Mouse (Mus musculus): ENCODE data around the gene Aqp6. TPM values are rescaled to one million over a fixed set of nuclear protein-coding genes. Genes with fewer than 3 reads are reported as not detected.

Aqp6 gene
- polyA plus RNA-seq, 1 experiment from 2014 or later, result not detected

DNA sequence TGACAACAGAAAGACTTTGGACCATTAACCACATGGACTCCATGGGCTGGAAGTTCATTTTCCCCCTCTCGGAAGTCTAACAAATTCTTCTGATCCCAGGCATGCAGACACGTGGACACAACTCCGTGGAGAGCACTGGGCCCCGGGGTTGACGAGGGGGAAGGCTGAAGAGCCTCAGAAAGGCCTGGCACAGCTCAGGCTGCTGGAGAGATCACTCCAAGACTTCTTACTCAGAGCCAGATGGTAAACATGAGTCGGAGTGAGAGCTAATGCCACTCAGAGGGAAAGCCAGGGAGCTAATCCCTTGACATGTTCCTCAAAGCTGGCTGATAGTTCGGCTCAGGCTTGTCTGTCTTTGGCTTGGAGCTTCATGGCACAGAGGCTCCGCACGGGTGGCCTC lies 14.0 kb downstream of the Aqp6 start:
- Histone ChIP-seq H3K4me1 (ENCODE audit: control insufficient read depth, insufficient read depth, low read length) (peaks cover 20% of the 10 kb centered on the region), H3K4me3 (ENCODE audit: low read depth, low read length) (no peak overlapping the region), H3K27me3 (ENCODE audit: control insufficient read depth, insufficient read depth, low read length) (peaks cover 7% of the 10 kb centered on the region; the same call in 1 of the 2 replicates), H3K4me2 (no peak overlapping the region), H3K9me3 (replicated peaks; ENCODE audit: control insufficient read depth, low read length) (no peaks in the 10 kb centered on the region), H3K27ac (ENCODE audit: low read depth, low read length) (no peak overlapping the region), H3K36me3 (ENCODE audit: control insufficient read depth, insufficient read depth, low read length) (peaks cover 4% of the 10 kb centered on the region; the same call in 1 of the 2 replicates), H3K9ac (ENCODE audit: low read depth, low read length) (no peak overlapping the region)
- 40% methylated on average over 9 of the region's 9 CpGs for WGBS (ENCODE audit: insufficient replicate concordance)
- no peak for ATAC-seq (replicated peaks; ENCODE audit: insufficient number of reproducible peaks, low FRiP score, low TSS enrichment)

DNA sequence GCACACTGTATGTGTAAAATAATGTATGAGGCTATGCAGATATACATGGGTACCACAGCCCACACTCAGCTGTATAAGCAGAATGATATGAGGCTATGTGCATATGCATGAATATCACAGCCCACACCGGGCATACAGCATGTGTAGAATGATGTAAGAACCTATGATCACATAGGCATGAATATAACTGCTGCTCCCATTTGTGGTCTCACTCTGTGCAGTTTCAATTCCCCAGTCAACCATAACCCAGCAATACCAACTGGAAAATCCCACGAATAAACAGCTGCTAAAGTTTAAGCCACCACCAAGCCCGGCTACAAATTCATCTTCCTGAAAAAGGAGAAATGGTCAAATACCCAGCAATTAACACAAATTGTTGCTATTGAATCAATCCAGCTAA lies 17.4 kb downstream of the Aqp6 start:
- Histone ChIP-seq H3K4me3 (ENCODE audit: low read depth, low read length) (no peak overlapping the region), H3K27ac (ENCODE audit: low read depth, low read length) (no peak overlapping the region), H3K4me2 (no peak overlapping the region), H3K9ac (ENCODE audit: low read depth, low read length) (no peak overlapping the region), H3K9me3 (replicated peaks; ENCODE audit: control insufficient read depth, low read length) (no peaks in the 10 kb centered on the region), H3K27me3 (ENCODE audit: control insufficient read depth, insufficient read depth, low read length) (peaks cover 4% of the 10 kb centered on the region; the same call in 1 of the 2 replicates), H3K4me1 (ENCODE audit: control insufficient read depth, insufficient read depth, low read length) (peaks cover 16% of the 10 kb centered on the region), H3K36me3 (ENCODE audit: control insufficient read depth, insufficient read depth, low read length) (peaks cover 8% of the 10 kb centered on the region)
- ATAC-seq (replicated peaks; ENCODE audit: insufficient number of reproducible peaks, low FRiP score, low TSS enrichment), result no peak
- WGBS (ENCODE audit: insufficient replicate concordance), result 93% methylated on average over 3 of the region's 3 CpGs

DNA sequence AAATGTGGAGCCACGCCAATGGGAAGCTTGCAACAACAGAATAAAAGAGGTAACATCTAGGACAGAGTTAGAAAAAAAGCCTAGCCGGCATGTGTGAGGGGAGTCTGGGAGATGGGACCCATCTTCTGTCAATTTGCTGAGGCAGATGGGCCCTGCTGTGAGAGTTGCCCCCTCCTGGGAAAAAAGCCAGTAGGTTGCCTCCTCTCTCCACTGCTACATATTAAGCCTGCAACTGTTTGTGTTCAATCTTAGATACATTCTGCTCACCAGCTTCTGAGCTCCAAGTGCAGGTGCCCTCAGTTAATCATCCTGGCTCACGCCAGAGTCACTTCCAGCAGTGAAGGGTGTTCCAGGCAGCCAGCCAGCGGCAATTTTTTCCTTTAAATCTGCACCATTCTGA lies 18.6 kb downstream of the Aqp6 start:
- 90% methylated on average over 4 of the region's 4 CpGs for WGBS (ENCODE audit: insufficient replicate concordance)
- no peak overlapping the region for H3K9ac ChIP-seq (ENCODE audit: low read depth, low read length)
- H3K4me1 ChIP-seq (ENCODE audit: control insufficient read depth, insufficient read depth, low read length), result peaks cover 9% of the 10 kb centered on the region
- H3K36me3 ChIP-seq (ENCODE audit: control insufficient read depth, insufficient read depth, low read length), result peaks cover 11% of the 10 kb centered on the region
- no peaks in the 10 kb centered on the region for H3K9me3 ChIP-seq (replicated peaks; ENCODE audit: control insufficient read depth, low read length)
- no peak overlapping the region for H3K4me2 ChIP-seq
- H3K27ac ChIP-seq (ENCODE audit: low read depth, low read length), result no peak overlapping the region
- ATAC-seq (replicated peaks; ENCODE audit: insufficient number of reproducible peaks, low FRiP score, low TSS enrichment), result no peak
- H3K27me3 ChIP-seq (ENCODE audit: control insufficient read depth, insufficient read depth, low read length), result no peaks in the 10 kb centered on the region; the same call in 1 of the 2 replicates
- no peak overlapping the region for H3K4me3 ChIP-seq (ENCODE audit: low read depth, low read length)

DNA sequence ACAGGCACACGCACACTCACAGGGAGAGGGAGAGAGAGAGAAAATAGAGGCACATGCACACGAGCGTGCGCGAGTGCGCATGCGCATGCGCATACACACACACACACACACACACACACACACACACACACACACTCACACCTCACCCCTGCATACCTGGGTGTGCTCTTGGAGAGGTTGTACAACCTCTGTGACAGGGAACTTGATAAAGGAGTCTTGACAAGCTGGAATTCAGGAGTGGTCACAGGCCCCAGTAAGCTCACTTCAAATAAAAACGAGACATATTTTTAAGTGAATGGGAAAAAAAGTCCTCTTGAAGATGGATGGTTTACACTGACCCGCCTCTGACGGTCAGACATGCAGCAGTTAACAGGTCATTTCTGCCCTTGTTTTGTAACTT lies 20.9 kb downstream of the Aqp6 start:
- Histone ChIP-seq H3K4me2 (no peak overlapping the region), H3K9me3 (replicated peaks; ENCODE audit: control insufficient read depth, low read length) (no peaks in the 10 kb centered on the region), H3K4me1 (ENCODE audit: control insufficient read depth, insufficient read depth, low read length) (no peaks in the 10 kb centered on the region), H3K27ac (ENCODE audit: low read depth, low read length) (no peak overlapping the region), H3K4me3 (ENCODE audit: low read depth, low read length) (no peak overlapping the region), H3K27me3 (ENCODE audit: control insufficient read depth, insufficient read depth, low read length) (no peaks in the 10 kb centered on the region), H3K36me3 (ENCODE audit: control insufficient read depth, insufficient read depth, low read length) (peaks cover 26% of the 10 kb centered on the region), H3K9ac (ENCODE audit: low read depth, low read length) (no peak overlapping the region)
- WGBS (ENCODE audit: insufficient replicate concordance), result 95% methylated on average over 11 of the region's 11 CpGs
- no peak for ATAC-seq (replicated peaks; ENCODE audit: insufficient number of reproducible peaks, low FRiP score, low TSS enrichment)

DNA sequence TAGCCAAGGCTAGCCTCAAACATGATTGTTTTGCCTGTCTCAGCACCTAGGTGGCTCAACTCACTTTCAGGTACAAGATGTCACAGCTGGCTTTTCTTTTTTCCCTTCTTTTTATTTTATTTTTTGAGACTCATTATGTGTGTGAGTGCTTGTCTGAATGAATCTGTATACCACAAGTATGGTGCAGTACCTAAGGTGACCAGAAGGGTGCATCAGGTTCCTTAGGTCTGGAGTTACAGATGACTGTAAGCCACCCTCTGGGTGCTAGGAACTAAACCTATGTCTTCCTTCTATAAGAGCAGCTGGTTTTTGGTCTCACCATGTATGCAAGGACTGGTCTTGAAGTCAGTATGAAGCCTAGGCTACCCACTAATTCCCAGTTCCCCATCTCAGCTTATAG lies 30.4 kb downstream of the Aqp6 start:
- Histone ChIP-seq H3K9me3 (replicated peaks; ENCODE audit: control insufficient read depth, low read length) (no peaks in the 10 kb centered on the region), H3K4me1 (ENCODE audit: control insufficient read depth, insufficient read depth, low read length) (no peaks in the 10 kb centered on the region), H3K4me2 (no peak overlapping the region), H3K36me3 (ENCODE audit: control insufficient read depth, insufficient read depth, low read length) (peaks cover 59% of the 10 kb centered on the region), H3K9ac (ENCODE audit: low read depth, low read length) (no peak overlapping the region), H3K27me3 (ENCODE audit: control insufficient read depth, insufficient read depth, low read length) (no peaks in the 10 kb centered on the region), H3K4me3 (ENCODE audit: low read depth, low read length) (no peak overlapping the region), H3K27ac (ENCODE audit: low read depth, low read length) (no peak overlapping the region)
- no peak for ATAC-seq (replicated peaks; ENCODE audit: insufficient number of reproducible peaks, low FRiP score, low TSS enrichment)

DNA sequence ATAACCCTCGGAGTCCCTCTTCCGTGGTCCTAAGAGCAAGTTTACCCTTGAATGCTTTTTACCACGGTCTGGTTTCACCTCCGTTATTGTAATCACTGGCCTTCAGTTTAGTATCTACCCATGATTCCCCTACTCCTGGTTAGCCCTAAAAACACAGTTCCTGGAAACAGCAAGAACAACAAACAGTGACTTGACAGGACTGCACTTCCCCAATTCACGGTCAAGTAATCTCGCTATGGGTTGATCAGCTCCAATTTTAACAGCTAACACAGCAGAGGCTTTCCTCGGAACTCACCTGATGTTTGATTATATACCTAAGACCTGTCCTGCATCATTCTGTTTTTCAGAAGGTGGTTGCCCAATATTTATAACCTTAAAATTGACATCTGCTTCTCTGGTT lies 33.5 kb downstream of the Aqp6 start:
- ATAC-seq (replicated peaks; ENCODE audit: insufficient number of reproducible peaks, low FRiP score, low TSS enrichment), result no peak
- 87% methylated on average over 7 of the region's 7 CpGs for WGBS (ENCODE audit: insufficient replicate concordance)
- Histone ChIP-seq H3K4me3 (ENCODE audit: low read depth, low read length) (no peak overlapping the region), H3K9me3 (replicated peaks; ENCODE audit: control insufficient read depth, low read length) (no peaks in the 10 kb centered on the region), H3K4me2 (no peak overlapping the region), H3K4me1 (ENCODE audit: control insufficient read depth, insufficient read depth, low read length) (no peaks in the 10 kb centered on the region), H3K36me3 (ENCODE audit: control insufficient read depth, insufficient read depth, low read length) (peaks cover 57% of the 10 kb centered on the region), H3K27ac (ENCODE audit: low read depth, low read length) (no peak overlapping the region), H3K9ac (ENCODE audit: low read depth, low read length) (no peak overlapping the region), H3K27me3 (ENCODE audit: control insufficient read depth, insufficient read depth, low read length) (no peaks in the 10 kb centered on the region)

DNA sequence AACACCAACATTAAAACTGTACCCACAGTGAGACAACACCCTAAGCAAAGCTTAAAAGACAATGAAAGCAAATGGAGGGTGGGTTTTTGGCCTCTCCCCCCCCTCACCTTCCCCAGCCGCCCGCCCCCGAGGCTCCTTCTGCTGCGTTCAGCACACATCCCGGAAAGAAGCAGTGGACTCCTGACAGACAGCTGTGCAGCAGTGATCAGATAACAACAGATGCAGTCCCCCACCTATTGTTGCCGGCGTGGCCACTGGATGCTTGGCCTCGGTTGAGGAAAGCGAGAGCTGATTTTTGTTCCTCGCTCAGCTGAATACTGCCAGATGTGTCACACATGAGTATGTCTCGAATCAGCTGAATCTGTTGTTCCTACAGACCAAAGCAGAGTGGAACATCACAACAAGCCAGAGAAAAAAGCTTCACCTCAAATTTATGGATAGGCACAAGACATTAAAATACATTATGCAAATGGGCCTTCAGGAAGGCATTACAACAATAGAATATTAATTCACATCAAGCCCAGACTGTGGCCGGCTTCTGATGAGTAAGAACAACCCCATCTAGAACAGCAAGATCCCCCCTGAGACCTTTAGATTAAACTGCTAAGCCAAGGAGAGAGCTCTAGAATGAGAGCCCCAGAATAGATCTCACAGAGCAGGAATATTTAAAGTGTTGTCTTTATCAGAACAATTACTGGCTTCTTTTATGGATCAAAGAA lies 36.4 kb downstream of the Aqp6 start:
- H3K9me3 ChIP-seq (replicated peaks; ENCODE audit: control insufficient read depth, low read length), result no peaks in the 10 kb centered on the region
- H3K36me3 ChIP-seq (ENCODE audit: control insufficient read depth, insufficient read depth, low read length), result peaks cover 38% of the 10 kb centered on the region
- ATAC-seq (replicated peaks; ENCODE audit: insufficient number of reproducible peaks, low FRiP score, low TSS enrichment), result no peak
- H3K4me3 ChIP-seq (ENCODE audit: low read depth, low read length), result no peak overlapping the region
- 89% methylated on average over 12 of the region's 12 CpGs for WGBS (ENCODE audit: insufficient replicate concordance)
- H3K4me1 ChIP-seq (ENCODE audit: control insufficient read depth, insufficient read depth, low read length), result no peaks in the 10 kb centered on the region
- no peaks in the 10 kb centered on the region for H3K27me3 ChIP-seq (ENCODE audit: control insufficient read depth, insufficient read depth, low read length)
- no peak overlapping the region for H3K9ac ChIP-seq (ENCODE audit: low read depth, low read length)
- H3K4me2 ChIP-seq, result no peak overlapping the region
- no peak overlapping the region for H3K27ac ChIP-seq (ENCODE audit: low read depth, low read length)

DNA sequence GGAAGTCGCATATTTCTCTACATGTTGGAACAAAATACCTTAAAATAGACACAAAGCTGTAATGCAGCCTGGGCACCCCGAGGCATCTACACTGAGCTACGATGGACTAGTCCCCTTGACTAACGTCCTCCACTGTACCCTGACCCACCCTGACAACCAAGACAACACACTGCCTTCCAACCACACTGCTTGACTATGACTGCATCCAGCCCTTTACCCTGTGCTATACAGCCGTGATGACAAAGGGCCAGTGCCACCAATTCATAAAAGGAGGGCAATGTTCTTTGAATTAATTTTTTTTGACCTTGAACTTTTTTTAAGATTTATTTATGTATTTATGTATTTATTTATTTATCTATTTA lies 36.9 kb downstream of the Aqp6 start:
- Histone ChIP-seq H3K27me3 (ENCODE audit: control insufficient read depth, insufficient read depth, low read length) (no peaks in the 10 kb centered on the region), H3K4me3 (ENCODE audit: low read depth, low read length) (no peak overlapping the region), H3K9me3 (replicated peaks; ENCODE audit: control insufficient read depth, low read length) (no peaks in the 10 kb centered on the region), H3K4me1 (ENCODE audit: control insufficient read depth, insufficient read depth, low read length) (no peaks in the 10 kb centered on the region), H3K27ac (ENCODE audit: low read depth, low read length) (no peak overlapping the region), H3K36me3 (ENCODE audit: control insufficient read depth, insufficient read depth, low read length) (peaks cover 36% of the 10 kb centered on the region), H3K9ac (ENCODE audit: low read depth, low read length) (no peak overlapping the region), H3K4me2 (no peak overlapping the region)
- WGBS (ENCODE audit: insufficient replicate concordance), result 86% methylated on average over 5 of the region's 5 CpGs
- no peak for ATAC-seq (replicated peaks; ENCODE audit: insufficient number of reproducible peaks, low FRiP score, low TSS enrichment)

DNA sequence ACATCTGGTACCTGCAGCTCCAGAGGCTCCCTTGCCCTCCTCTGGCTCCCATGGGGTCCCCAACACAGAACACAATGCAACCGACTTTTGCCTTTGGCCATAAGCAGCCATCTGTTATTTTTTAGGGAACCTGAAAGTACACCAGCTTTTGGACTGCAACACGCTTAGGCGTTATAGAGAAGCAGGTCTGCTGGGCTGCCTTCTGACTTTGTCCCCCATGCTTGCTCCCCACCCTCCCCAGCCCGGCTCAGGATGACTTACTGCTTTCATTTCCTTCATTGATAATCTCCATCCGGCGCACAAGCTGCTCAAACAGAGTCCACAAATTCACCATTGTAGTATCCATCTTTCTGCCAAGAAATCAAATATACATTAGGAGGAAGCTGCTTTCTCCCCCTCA lies 41.4 kb downstream of the Aqp6 start:
- no peak for ATAC-seq (replicated peaks; ENCODE audit: insufficient number of reproducible peaks, low FRiP score, low TSS enrichment)
- Histone ChIP-seq H3K9me3 (replicated peaks; ENCODE audit: control insufficient read depth, low read length) (no peaks in the 10 kb centered on the region), H3K27ac (ENCODE audit: low read depth, low read length) (no peak overlapping the region), H3K9ac (ENCODE audit: low read depth, low read length) (no peak overlapping the region), H3K4me3 (ENCODE audit: low read depth, low read length) (no peak overlapping the region), H3K4me1 (ENCODE audit: control insufficient read depth, insufficient read depth, low read length) (peaks cover 27% of the 10 kb centered on the region), H3K36me3 (ENCODE audit: control insufficient read depth, insufficient read depth, low read length) (peaks cover 12% of the 10 kb centered on the region), H3K4me2 (no peak overlapping the region), H3K27me3 (ENCODE audit: control insufficient read depth, insufficient read depth, low read length) (no peaks in the 10 kb centered on the region)
- 81% methylated on average over 6 of the region's 6 CpGs for WGBS (ENCODE audit: insufficient replicate concordance)

Data from heart, embryonic 11.5 days (tissue).